Mouse (Mus musculus) embryo, embryonic 10 days (tissue): Measurements from ENCODE around the gene Pygo2.

Experiments used
- DNase-seq: peaks from one replicate; pipeline ENCODE4 v3.0.0-alpha.2; 2015; ENCODE audit warnings: low spot score

Pygo2 gene

DNA sequence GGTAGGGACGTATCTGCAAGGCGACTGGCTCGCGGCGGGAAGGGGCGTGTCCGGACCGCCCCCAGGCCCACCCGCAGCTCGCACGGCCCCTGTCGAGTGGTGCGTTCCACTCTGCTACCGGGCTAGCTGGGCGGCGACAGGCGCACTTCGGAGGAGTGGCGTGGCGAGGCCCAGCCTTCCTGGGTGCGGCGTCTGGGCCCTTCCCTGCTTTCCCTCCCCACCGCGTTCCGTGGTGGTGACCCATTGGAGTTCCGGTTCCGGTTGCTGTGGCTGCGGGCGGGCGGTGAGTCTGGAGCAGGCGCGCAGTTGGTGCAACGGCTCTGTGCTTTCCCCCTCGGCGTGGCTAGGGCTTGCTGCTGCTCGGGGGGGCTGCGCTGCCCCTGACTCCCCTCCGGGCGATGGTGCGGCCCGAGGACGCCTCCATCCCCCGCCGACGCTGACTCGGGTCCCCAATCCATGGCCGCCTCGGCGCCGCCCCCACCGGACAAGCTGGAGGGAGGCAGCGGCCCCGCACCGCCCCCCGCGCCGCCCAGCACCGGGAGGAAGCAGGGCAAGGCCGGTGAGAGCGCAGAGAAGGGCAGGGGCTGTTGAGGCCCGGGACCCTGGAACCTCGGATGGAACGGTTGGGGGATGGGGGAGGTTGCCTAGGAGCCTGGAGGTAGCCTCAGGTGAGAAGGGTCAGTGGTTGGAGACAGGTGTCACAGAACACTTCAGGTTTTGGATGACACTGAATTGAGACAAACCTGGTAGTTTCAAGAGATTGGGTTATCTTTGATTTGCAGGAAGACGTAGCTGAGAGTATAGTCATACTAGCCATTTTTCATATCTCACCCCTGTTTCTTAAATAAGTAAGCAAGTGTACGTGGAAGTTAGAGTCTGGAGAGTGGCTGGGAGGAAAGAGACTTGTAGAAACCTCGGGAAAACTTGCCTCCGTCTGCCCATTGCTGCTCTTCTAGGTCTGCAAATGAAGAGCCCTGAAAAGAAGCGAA, at the start of gene Pygo2:
TSS of gene Pygo2 (plus strand) at position 44 of the 989 bp plus-strand sequence.
- peak; percentile 98 for DNase-seq

DNA sequence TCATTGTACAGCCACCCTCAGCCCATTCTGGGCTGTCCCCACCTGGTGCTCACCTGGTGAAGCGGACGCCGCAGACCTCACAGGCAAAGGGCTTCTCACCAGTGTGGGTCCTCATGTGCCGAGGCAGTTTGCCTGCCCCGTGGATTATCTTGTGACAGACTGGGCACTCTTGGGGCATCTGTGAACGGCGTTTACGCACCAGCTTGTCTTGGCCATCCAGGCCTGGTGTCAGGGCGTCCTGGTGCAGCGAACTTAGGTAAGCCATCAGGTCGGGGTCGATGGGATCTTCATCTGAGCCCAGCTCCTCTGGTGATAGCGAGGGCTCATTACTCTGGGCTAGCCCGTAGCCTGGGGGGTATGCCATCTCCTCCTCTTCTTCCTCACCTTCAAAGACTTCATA, 49.7 kb upstream of the Pygo2 start:
- no peak for DNase-seq

DNA sequence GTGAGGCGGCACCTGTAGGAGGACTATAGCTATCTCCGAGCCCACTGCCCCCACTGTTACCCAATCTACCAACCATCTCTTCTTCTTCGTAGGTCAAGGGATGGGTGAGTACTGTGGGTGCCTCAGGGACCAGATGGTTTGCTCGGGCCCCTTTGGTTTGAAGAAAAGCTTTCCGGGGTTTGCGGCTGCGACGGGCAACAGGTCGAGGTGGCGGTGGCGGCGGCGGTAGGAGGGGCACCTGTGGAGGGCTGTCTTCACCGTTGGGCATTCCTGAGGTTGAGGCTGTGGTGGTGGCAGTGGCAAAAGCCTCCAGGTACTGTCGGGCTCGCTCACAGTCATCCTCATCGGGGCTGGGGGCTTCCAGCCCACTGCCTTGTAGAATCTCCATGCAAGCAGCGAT, 49.3 kb upstream of the Pygo2 start:
- no peak for DNase-seq

- no peak for DNase-seq
Observed at GRCm38 (mm10) chr3:89381233-89381632, 48.8 kb upstream of the Pygo2 start.

DNA sequence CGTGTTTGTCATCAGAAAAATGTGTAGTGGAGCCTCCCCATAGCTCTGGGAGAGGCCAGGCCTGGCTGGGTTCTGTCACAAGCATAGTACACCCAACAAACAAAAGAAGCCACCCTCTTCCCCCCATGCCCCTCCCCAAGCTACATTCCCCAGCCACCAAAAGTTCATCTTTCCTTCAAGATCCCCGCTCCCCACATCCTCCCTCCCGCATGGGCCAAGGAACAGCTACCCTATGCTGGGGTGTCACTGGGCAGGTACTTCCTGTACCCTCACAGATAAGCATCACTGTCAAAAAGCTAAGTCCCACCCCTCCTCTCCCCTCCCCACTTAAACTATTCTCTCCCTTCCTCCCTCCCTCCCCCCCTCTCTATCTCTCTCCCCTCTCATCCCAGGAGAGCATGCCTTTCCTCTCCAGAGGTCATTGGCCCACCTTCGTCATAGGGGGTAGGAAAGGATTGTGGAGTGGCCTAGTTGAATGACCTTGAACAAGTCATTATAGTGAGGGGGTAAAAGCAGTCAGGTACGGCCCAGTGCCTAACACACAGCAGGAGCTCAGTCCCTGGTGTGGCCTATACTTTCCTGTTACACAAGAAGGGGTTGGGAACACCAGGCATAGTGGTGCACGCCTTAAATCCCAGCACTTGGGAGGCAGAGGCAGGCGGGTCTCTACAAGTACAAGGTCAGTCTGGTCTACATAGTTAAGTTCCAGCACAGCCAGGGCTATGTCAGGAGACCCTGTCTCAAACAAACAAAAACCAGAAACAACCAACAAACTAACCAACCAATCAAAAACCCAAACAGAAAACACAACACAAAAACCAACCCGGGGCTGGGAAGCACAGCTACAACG, 47.8 kb upstream of the Pygo2 start:
- no peak for DNase-seq

DNA sequence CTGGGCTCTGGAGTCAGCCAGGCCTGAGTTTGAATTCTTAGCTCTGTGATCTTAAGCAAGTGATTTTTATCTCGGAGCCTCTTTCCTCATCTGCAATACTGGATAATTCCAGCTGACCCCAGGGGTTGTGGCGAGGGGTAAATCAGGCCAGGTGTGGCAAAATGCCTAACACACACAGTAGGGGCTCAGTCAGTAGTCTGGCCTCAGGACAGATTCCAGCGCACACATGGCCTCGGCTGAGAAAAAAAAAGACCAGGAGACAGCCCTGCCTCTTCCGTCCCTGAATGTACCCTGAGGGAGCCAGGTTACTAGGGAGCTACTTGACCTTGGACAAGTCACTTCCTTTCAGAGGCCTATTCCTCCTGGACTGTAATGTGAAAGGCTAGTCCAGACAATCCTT, 47.1 kb upstream of the Pygo2 start:
- no peak for DNase-seq

DNA sequence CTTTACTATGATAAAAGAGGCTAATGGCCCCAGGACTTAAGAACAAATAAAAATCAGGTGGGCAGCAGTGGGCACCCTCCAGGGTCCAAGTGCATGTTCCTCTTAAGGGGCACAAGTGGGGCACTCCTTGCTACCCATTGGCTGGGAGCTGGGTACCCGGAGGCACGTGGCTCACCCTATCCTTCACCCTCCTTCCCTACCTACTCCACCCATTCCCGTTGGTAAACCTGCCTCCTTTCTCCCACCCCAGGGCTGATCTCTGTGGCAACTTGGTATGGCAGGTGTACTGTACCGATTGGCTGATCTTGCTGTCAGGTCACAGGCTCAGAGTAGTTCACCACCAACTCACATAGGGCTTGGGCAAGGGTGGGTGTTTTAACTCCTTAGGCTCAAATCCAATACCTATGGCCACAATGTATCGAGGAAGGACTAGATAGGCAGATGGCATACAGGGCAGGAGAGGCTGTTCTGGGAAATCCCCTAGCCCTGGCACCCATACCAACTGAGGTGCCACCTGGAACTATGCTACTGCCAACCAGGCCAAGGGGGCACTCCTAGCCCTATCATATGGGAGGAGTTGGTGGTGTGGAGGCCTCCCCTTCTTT, 46.3 kb upstream of the Pygo2 start:
- DNase-seq: no peak

GRCm38 (mm10) chr3:89384331-89385076, 45.5 kb upstream of the Pygo2 start:
- no peak for DNase-seq

DNA sequence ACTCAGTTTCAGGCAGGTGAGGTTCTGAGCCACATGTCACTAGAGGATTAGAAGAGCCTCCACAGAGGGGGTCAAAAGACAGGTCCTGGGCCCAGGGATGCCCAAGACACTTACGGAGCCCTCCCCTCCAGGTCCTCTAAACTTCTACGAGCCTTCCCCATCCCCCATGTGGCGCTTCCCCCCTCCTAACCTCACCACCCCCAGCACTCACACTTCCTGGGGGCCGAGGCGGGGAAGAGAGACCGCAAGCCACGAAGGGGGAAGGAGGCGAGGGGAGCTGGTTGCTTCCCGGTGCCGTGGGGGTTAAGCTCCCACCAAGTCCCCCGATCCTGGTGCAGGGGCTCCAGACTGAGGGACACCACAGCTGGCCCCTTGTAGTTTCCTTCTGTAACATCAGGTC, 44.6 kb upstream of the Pygo2 start:
- no peak for DNase-seq

GRCm38 (mm10) chr3:89386438-89387420, 43.3 kb upstream of the Pygo2 start:
- DNase-seq: no peak

- DNase-seq: no peak
Observed at GRCm38 (mm10) chr3:89387632-89388031, 42.4 kb upstream of the Pygo2 start.

GRCm38 (mm10) chr3:89388134-89388881, 41.7 kb upstream of the Pygo2 start:
- no peak for DNase-seq

- peak; percentile 73 for DNase-seq
Observed at GRCm38 (mm10) chr3:89388901-89389740, 40.9 kb upstream of the Pygo2 start.

GRCm38 (mm10) chr3:89390111-89390515, 39.9 kb upstream of the Pygo2 start:
- no peak for DNase-seq

GRCm38 (mm10) chr3:89390699-89391662, 39.0 kb upstream of the Pygo2 start:
- no peak for DNase-seq

DNA sequence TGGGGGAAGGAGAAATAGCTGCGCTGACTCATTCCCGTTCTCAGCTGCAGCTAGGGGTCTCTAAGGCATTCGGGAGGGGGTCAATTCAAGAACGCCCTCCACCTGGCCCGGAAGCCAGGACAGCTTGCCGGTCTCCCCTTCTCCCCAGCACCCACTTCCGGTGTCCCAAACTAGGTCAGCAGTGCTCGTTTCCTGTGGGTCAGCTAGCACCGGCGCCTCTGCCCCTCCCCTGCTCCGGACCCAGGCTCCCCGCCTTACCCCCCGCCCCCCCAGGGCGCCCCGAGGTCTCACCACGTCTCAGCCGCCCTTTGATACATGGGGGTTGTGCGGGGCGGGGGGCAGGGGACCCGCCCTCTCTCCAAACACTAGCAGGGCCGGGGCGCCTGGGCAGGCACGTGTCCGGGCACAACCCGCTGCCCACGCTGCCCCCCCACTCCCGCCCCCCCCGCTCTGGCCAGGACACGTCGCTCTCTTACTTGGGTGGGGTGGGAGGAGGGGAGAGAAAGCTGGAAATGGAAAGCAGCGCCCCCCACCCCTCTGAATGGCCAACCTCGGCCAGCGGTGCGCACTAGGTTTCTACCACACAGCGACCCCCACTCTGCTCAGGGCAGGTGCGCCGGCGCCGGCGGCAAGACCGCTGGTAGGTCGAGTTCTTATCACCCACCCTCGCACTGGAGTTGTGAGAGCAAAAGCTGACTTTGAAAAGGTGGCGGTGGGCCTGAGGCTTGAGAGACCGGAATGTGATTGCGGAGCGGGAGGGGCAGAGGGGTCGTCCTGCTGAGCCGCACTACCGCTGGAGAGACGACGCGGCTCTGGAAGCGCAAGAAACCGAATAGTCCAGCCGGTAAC, 38.1 kb upstream of the Pygo2 start:
- DNase-seq: peak; percentile 73
